Mouse (Mus musculus) brain, embryonic 14.5 days (tissue): ENCODE results near the gene Ppp1r15b.

Experiments
- CTCF ChIP-seq: fragments of 200-500 bp; IDR thresholded peaks from 2 replicates; pipeline ENCODE4 v1.5.1; 2012; ENCODE audit warnings: inconsistent platforms, mild to moderate bottlenecking, moderate library complexity, borderline replicate concordance; ENCODE audit not compliant: insufficient read depth, insufficient read length; ENCODE audit errors: extremely low read depth
- POLR2A ChIP-seq: fragments of 200-500 bp; IDR thresholded peaks from 2 replicates; pipeline ENCODE4 v1.6.1; 2012; ENCODE audit warnings: mild to moderate bottlenecking, inconsistent platforms, borderline replicate concordance; ENCODE audit not compliant: poor library complexity, insufficient read depth, insufficient read length, severe bottlenecking; ENCODE audit errors: extremely low read depth

DNA sequence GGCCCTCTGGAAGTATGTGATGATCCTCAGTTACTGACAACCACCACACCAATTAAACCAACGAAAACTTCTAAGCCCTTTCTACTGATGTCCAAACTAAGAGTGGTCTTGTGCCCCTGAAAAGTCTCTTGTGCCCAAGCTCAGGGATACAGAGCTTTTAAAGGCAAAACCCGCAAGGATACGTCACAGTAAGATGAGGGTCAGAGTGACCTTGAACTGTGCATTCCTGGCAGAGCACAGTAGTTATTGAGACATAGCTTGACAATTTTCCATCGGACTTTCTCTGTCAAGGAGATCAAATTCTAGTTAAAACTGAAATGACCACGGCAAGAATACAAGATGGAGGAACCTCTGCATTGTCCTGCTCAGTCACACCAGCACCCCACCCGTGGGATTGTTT lies 9.7 kb upstream of the Ppp1r15b start:
- TF ChIP-seq CTCF (no peak), POLR2A (no peak)
